Mouse (Mus musculus) thymus, adult 2 months (tissue): ENCODE data around the gene Zfp663.

ENCODE experiments used
- CTCF ChIP-seq: fragments of 200-500 bp; IDR thresholded peaks from 2 replicates; pipeline ENCODE4 v1.5.1; 2012; ENCODE audit warnings: mild to moderate bottlenecking, control low read depth, low read length, moderate library complexity, borderline replicate concordance; ENCODE audit not compliant: control insufficient read depth, poor library complexity, insufficient read depth; ENCODE audit errors: extremely low read depth
- POLR2A ChIP-seq: fragments of 200-500 bp; IDR thresholded peaks from 2 replicates; pipeline ENCODE4 v1.6.1; 2012; ENCODE audit warnings: mild to moderate bottlenecking, low read length, control low read depth, moderate library complexity; ENCODE audit not compliant: control insufficient read depth, poor library complexity, insufficient read depth; ENCODE audit errors: extremely low read depth

DNA sequence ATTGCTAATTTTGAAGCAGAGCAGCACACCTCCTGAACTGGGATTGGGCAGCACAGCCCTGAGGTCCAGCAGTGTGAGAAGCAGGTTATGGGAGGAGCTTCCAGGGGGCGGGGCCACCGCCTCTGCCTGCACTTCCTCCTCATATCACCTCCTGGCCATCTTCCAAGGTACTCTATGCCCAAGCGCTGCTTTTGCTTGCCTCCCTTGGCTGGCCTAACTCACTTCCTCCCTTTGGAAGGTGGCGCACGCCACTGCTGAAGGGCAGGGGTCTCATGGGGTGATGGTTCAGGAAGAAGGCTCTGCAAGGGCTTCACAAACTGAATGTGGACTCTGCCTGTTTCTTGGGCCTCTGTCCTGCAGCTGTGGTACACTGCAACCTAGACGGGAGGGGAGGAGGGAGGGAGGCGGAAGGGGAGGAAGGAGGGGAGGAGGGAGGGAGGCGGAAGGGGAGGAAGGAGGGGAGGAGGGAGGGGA, 1.4 kb downstream of the Zfp663 start:
- no peak for TF ChIP-seq CTCF
- TF ChIP-seq POLR2A = no peak
